Mouse (Mus musculus): Measurements from ENCODE around the gene Irs3.

Irs3 gene

GRCm38 (mm10) chr5:137656977-137657376 is 11.5 kb upstream of the Irs3 start:
- peak; percentile 64 for DNase-seq (ENCODE audit: low spot score)

- DNase-seq (ENCODE audit: low spot score): no peak
Observed at GRCm38 (mm10) chr5:137654746-137655145, 9.2 kb upstream of the Irs3 start.

GRCm38 (mm10) chr5:137653366-137653765 is 7.9 kb upstream of the Irs3 start:
- no peak for DNase-seq (ENCODE audit: low spot score)

DNA sequence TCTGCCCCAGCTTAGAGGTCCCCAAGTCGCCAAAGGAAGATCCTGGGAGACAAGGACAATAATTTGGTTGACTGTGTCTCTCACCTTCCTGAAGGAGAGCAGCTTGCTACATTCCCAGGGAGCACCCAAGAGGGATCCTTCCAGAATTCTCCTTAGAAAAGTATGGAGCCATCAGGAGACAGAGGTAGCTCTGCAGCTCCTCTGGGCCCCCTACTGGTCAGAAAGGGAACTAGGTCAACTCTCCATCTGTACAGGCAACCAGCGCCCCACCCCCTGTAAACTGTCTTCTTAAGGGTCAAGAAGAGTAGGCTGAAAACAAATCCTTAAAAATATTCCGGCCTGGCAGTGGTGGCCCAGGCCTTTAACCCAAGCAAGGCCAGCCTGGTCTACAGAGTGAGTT is 7.0 kb upstream of the Irs3 start:
- DNase-seq (ENCODE audit: low spot score): no peak

DNA sequence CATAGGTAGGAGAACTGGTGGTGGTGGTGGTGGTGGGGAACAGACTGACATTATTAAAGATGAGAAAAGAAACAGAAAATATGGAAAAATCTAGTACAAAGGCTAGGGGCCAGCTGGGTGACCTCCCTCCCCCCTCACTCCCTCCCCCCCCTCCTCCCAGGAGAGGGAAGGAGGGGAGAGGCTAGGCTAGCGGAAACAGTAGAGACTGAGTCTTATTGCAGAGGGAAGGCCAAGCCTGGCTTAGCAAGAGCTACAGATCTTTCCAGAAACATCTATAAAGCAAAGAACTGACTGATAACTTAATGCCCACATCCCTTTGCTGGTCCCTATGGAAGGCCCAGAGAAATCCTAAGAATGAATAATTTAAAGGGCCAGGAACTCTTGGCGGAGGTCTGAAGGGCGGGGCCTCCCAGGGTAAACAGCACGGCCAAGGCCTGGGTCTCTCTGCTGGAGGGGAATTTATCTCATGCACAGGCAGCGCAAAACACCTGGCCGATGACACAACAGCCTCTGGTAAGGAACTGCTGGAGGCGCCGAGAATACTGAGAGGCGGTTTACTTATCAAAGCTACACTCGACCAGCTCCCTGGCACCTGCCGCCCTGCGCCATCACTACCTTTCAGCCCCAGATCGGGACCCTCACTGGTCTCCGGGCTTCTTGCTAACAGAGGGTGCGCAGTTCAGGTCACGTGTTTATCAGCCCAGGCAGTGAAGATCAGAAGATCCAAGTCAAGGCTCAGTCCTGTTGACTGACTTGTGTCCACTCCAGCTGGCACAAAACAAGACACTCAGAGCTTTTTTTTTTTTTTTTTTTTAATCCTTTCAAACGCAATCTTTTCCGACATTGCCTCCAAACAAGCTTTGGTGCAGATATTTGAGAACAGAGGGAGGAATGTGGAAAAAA is 4.4 kb upstream of the Irs3 start:
- DNase-seq (ENCODE audit: low spot score): peak; percentile 52

- no peak for DNase-seq (ENCODE audit: low spot score)
Observed at GRCm38 (mm10) chr5:137649251-137649650, 3.7 kb upstream of the Irs3 start.

- DNase-seq (ENCODE audit: low spot score): no peak
Observed at GRCm38 (mm10) chr5:137647827-137648601, 2.5 kb upstream of the Irs3 start.

- DNase-seq (ENCODE audit: low spot score): no peak
Observed at GRCm38 (mm10) chr5:137645091-137645651, 343 bp downstream of the Irs3 start.

- DNase-seq (ENCODE audit: low spot score): no peak
Observed at GRCm38 (mm10) chr5:137644484-137644883, 1.0 kb downstream of the Irs3 start.

- no peak for DNase-seq (ENCODE audit: low spot score)
Observed at GRCm38 (mm10) chr5:137642886-137643285, 2.6 kb downstream of the Irs3 start.

- peak; percentile 76 for DNase-seq (ENCODE audit: low spot score)
Observed at GRCm38 (mm10) chr5:137641054-137641453, 4.5 kb downstream of the Irs3 start, which contains the start of gene Sap25. TSS of gene Sap25 (plus strand) at chr5:137641334.

DNA sequence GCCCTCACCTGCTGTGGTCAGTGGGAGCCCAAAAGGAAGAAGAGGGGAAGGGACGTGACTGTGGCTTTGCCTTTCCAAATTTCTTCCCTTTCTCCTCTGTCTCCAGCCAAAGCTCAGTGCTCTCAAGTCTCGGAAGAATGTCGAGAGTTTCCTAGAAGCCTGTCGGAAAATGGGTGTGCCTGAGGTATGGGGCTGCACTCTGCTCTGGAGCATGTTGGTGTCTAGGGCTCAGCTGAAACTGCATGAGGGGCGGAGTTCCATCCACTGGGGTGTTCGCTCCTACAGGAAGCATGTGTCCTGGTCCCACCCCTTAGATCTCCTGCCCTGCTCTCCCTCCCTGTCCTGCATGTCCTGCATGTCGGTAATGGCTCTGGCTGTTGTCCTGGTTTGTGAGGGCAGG is 6.0 kb downstream of the Irs3 start:
- no peak for DNase-seq (ENCODE audit: low spot score)

DNA sequence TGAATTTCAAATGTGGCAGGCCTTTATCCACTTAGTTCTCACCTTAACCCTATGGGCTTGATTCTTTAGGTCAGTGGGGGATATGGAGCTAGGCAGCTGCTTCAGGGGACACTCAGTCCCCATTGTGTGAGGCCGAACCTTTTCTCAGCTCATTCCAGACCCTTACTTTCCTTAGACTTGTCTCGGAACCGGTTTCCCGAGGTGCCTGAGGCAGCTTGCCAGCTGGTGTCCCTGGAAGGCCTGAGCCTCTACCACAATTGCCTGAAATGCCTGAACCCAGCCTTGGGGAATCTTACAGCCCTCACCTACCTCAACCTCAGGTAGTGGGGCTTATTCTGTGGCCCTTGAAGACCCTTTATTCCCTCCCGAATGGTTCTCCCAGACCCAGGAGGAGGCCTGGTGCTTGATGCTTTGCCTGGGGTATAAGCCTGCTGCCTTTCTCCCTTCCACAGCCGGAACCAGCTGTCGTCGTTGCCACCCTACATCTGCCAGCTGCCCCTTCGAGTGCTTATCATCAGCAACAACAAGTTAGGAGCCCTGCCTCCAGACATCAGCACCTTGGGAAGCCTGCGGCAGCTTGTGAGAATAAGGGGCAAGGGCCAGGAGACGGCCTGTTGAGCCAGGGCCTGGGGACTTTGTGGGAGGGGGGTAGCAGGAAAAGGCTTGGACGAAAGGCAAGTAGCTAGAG is 12.0 kb downstream of the Irs3 start:
- no peak for DNase-seq (ENCODE audit: low spot score)

DNA sequence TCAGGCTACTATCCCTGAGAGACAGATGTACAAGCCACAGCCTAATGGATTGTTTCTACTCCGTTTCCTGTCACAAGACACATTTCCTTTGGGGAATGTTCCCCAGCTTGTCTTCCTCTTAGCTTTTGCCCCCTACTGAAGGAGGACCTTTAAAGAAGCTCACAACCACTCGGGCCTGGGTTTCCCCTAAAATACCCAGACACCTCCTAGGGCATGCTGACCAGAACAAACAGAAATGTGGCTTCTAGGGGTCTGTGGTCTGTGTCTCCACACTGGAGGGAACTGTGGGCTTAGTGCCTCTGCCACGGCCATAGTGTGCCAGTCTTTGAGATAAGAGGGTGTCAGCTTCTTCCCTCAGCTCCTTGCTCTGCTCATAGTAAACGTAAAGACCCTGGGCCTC is 13.9 kb downstream of the Irs3 start:
- no peak for DNase-seq (ENCODE audit: low spot score)

DNA sequence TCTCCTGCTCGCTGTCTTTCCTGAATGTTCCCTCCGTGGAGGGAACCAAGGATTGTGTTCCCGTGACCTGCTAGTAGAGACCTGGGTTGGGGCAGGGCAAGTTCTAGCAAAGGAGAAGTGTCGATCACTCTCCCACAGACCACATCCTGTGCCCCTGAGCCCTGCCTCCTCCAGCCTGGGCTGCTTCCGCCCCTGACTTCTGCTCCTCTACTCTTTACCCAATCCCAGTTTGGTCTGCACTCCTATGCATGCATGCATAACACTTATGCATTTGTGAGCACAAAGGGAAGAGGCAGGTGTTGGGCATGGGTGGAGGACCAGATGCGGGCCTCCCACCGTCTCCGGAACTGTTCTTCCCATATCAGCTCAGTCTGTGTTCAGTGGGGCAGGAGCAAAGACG is 14.3 kb downstream of the Irs3 start:
- no peak for DNase-seq (ENCODE audit: low spot score)

DNA sequence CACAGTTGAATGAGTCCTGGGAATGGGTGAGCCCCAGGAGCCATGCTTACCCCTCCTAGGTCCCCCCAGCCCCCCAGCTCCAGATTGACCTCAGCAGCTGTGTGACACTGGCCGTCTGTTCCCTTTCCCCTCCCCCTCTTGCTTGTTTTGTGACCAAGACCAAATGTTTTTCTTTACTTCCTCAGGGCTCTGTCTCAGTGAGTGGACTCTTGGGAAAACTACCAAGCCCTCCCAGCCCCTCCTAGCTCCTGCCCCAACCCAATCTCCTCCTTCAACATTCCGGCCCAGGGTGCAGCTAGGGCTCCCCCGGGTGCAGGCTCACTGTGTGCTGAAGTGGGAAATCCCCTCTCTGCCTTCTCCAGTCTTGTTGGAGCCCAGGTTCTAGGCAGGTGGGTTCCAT is 14.9 kb downstream of the Irs3 start:
- no peak for DNase-seq (ENCODE audit: low spot score)

DNA sequence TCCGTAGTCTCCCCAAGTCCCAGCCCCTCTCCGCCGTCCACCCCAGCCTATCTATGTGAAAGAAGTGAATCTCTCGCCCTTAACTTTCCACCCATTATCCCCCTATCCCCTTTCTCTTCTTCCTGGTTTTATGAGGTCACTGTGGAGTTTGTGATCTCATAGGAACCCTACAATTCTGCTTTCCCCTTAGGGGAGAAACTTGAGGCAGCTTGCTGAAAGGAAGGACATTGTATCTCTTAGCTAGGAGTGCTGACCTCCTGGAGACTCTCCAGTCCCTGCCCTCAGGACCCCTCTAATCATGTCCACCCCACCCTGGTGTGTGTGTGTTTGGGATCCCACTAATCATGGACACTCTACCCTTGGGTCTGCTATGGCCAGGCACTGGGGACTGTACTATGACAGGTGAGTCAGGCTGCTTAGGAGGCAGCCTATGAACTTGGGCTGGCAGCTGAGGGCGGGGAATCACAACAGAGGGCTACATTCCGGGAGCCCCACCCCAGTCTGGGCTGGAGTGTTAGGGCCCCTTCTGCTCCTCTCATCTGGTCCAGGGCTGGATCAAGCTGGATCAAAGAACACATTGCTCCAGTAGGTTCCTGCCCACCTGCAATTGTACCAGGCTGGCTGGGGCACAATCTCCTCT is 15.5 kb downstream of the Irs3 start:
- DNase-seq (ENCODE audit: low spot score): no peak

GRCm38 (mm10) chr5:137629306-137629721 is 16.2 kb downstream of the Irs3 start:
- DNase-seq (ENCODE audit: low spot score): peak; percentile 88

GRCm38 (mm10) chr5:137628498-137629305 is 16.8 kb downstream of the Irs3 start, which contains the start of the genes Fbxo24, Lrch4 and Gm20605:
TSS of gene Fbxo24 (minus strand) at chr5:137629002.
TSS of gene Lrch4 (plus strand) at chr5:137629121.
TSS of gene Gm20605 (plus strand) at chr5:137629175.
- DNase-seq (ENCODE audit: low spot score): peak; percentile 100

DNA sequence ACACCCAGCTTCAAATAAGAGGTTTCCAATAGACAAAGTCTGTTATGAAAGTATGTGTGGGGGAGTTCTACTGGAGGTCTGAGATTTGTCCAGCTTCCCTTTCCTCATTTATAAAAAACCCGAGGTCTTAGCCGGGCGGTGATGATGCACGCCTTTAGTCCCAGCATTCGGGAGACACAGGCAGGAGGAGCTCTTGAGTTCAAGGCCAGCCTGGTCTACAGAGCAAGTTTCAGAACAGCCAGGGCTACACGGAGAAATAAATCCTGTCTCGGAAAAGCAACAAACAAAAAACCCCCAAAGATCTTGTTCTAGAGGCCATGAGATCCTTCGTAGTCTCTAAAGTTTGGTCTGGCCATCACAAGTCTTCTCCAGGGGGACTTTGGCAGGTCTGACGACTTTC is 17.5 kb downstream of the Irs3 start:
- no peak for DNase-seq (ENCODE audit: low spot score)

All from testis, postnatal 14 days (tissue).